Mouse (Mus musculus) bone marrow macrophage, adult 2 months (primary cell): Measurements from ENCODE around the gene Smg6. TPM values are rescaled to one million over a fixed set of nuclear protein-coding genes. Genes with fewer than 3 reads are reported as not detected.

Source experiments
- H3K27ac ChIP-seq: 2 replicates; pipeline ENCODE4 v1.5.1; 2012; ENCODE audit warnings: low read depth, low read length; ENCODE audit not compliant: insufficient read depth
- H3K4me1 ChIP-seq: 2 replicates; pipeline ENCODE4 v1.6.1; 2012; ENCODE audit warnings: low read length; ENCODE audit not compliant: control insufficient read depth, insufficient read depth
- H3K4me3 ChIP-seq: 2 replicates; pipeline ENCODE4 v1.5.1; 2012; ENCODE audit warnings: mild to moderate bottlenecking, low read length, moderate library complexity; ENCODE audit not compliant: insufficient read depth
- CTCF ChIP-seq: IDR thresholded peaks from 2 replicates; pipeline ENCODE4 v1.5.1; 2012; ENCODE audit warnings: low read depth, mild to moderate bottlenecking, low read length, moderate library complexity
- POLR2A ChIP-seq: IDR thresholded peaks from 2 replicates; pipeline ENCODE4 v1.6.1; 2012; ENCODE audit warnings: mild to moderate bottlenecking, low read depth, low read length, borderline replicate concordance
- polyA plus RNA-seq: library from polyadenylated mRNA; stranded (reverse); fragments of >200 nt; gene quantifications from 2 replicates; pipeline ENCODE4 v1.2.4, GENCODE M21; 2012; ENCODE audit not compliant: missing spikeins, insufficient read depth, insufficient read length

Gene Smg6
- polyA plus RNA-seq, 1 experiment, result 14.7 TPM

GRCm38 (mm10) chr11:75119298-75119697 is 193.7 kb downstream of the Smg6 start:
- TF ChIP-seq CTCF, result no peak
- TF ChIP-seq POLR2A, result no peak
- no peak overlapping the region for H3K27ac ChIP-seq
- H3K4me1 ChIP-seq, result no peaks in the 10 kb centered on the region; the same call in 1 of the 2 replicates
- no peak overlapping the region for H3K4me3 ChIP-seq

- Histone ChIP-seq H3K4me3 (no peak overlapping the region), H3K27ac (no peak overlapping the region), H3K4me1 (no peaks in the 10 kb centered on the region; the same call in 1 of the 2 replicates)
- TF ChIP-seq CTCF, result no peak
- TF ChIP-seq POLR2A, result no peak
These were observed 194.2 kb downstream of the Smg6 start for GRCm38 (mm10) chr11:75119841-75120240.

- Histone ChIP-seq H3K4me3 (no peak overlapping the region), H3K4me1 (peaks cover 3% of the 10 kb centered on the region), H3K27ac (no peak overlapping the region)
- no peak for TF ChIP-seq POLR2A
- no peak for TF ChIP-seq CTCF
These were observed 195.7 kb downstream of the Smg6 start for GRCm38 (mm10) chr11:75121348-75121747.

DNA sequence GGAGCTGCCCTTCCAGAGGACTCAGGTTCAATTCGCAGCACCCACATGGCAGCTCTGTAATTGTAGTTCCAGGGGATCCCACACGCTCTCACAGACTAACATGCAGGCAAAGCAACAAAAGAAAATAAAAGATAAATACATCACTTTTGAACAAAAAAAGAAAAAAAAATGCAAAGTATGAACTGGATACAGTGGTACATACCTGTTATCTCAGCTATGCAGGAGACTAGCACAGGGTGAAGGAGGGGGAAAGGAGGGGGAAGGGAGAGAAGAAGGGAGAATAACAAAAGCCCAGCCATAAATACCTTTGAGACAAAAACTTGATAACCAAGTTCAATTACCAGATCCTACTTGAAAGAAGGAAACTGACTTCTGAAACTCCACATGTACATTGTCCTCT is 198.8 kb downstream of the Smg6 start:
- TF ChIP-seq CTCF, result no peak
- TF ChIP-seq POLR2A, result no peak
- Histone ChIP-seq H3K4me1 (peaks cover 3% of the 10 kb centered on the region; the same call in 1 of the 2 replicates), H3K27ac (no peak overlapping the region), H3K4me3 (no peak overlapping the region)

DNA sequence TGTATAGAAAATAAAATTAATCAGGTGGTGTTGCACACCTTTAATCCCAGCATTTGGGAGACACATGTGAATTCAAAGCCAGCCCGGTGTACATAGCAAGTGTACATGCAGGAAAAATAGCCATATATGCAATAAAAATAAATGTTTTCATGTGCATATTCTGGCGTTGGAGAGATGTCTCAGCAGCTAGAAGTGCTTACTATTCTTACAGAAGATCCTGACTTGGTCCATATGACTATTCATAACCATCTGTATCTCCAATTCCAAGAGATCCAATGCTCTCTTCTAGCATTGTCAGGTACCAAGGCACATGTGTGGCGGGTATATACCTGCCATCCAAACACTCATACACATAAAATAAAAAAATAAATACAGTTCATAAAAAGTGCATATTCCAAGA is 200.8 kb downstream of the Smg6 start:
- no peak overlapping the region for H3K27ac ChIP-seq
- TF ChIP-seq POLR2A, result no peak
- TF ChIP-seq CTCF, result no peak
- peaks cover 3% of the 10 kb centered on the region; the same call in 1 of the 2 replicates for H3K4me1 ChIP-seq
- H3K4me3 ChIP-seq, result no peak overlapping the region

- no peak overlapping the region for H3K27ac ChIP-seq
- peaks cover 3% of the 10 kb centered on the region; the same call in 1 of the 2 replicates for H3K4me1 ChIP-seq
- H3K4me3 ChIP-seq, result no peak overlapping the region
- no peak for TF ChIP-seq POLR2A
- no peak for TF ChIP-seq CTCF
These were observed 203.9 kb downstream of the Smg6 start for GRCm38 (mm10) chr11:75129481-75129880.

GRCm38 (mm10) chr11:75131300-75131699 is 205.7 kb downstream of the Smg6 start:
- no peak overlapping the region for H3K4me3 ChIP-seq
- no peaks in the 10 kb centered on the region for H3K4me1 ChIP-seq
- no peak overlapping the region for H3K27ac ChIP-seq
- no peak for TF ChIP-seq CTCF
- no peak for TF ChIP-seq POLR2A

DNA sequence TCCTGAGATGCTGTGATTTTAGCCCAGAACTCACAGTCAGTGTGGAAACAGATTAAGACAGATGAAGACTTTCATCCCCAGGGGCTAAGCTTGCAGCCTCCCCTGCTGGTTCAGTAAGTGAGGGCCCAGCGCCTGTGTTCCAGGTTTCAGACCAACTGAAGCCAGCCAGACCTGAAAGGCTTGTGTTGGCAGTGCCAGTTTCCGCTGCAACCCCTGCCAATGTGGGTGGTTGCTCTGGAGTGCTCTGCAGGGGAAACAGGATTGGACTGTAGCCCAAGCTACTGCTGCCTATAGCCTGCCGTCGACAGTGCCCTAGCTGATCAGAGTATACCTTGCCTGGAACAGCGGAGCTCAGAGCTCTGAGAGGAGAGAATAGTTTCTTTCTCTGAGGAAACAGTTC is 206.7 kb downstream of the Smg6 start:
- H3K4me1 ChIP-seq, result peaks cover 6% of the 10 kb centered on the region
- H3K27ac ChIP-seq, result no peak overlapping the region
- TF ChIP-seq CTCF (no peak), POLR2A (no peak)
- H3K4me3 ChIP-seq, result no peak overlapping the region

DNA sequence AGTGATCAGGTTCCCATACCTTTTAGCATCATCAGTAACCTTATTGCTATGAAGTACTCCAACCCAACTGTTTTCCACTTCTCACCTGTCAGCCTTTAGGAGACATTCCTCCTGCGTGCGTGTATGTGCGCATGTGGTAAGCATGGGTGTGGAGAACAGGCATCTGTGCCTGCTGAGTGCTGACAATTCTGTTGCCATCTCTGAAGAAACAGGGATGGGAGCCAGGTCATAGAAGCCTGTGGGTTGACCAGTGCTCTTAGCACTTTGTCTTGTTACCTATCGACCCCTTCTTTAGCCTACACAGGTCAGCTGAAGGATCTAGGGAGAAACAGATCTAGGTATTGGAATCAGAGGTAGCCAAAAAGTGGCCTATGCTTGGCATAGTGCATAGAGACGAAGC is 207.8 kb downstream of the Smg6 start:
- Histone ChIP-seq H3K4me3 (no peak overlapping the region), H3K27ac (no peak overlapping the region), H3K4me1 (peaks cover 13% of the 10 kb centered on the region)
- TF ChIP-seq CTCF (no peak), POLR2A (no peak)

DNA sequence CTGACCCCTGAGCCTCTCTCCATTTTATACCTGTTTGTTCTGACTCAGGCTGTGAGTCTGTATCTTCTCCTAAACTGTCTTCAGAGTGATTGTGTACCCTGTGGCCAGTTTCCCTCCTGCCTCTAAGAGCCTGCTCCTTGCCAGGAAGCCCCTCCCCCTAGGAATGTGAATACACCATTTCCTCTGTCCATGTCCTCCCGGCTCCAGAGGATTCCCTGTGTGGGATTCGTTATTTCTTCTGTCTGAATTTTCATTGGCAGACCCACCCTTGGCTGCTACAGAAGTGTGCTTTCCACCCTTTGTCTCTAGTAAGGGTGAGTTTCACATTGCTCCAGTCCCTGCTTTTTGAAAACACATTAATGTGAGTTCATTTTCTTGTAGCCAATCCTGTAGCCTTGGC is 208.3 kb downstream of the Smg6 start:
- TF ChIP-seq POLR2A (no peak), CTCF (no peak)
- H3K4me3 ChIP-seq, result no peak overlapping the region
- H3K27ac ChIP-seq, result no peak overlapping the region
- H3K4me1 ChIP-seq, result peaks cover 13% of the 10 kb centered on the region

- H3K4me3 ChIP-seq, result no peak overlapping the region
- TF ChIP-seq POLR2A (no peak), CTCF (no peak)
- H3K27ac ChIP-seq, result no peak overlapping the region
- H3K4me1 ChIP-seq, result peaks cover 13% of the 10 kb centered on the region
These were observed 209.0 kb downstream of the Smg6 start for GRCm38 (mm10) chr11:75134485-75135068.
